Mouse (Mus musculus): Measurements from ENCODE around the gene Cpa5. TPM values are rescaled to one million over a fixed set of nuclear protein-coding genes. Genes with fewer than 3 reads are reported as not detected.

Gene Cpa5
- polyA plus RNA-seq, 1 experiment from 2014 or later = 0.24 TPM

- H3K4me3 ChIP-seq (replicated peaks) = no peak overlapping the region
- 21% methylated on average over 17 of the region's 17 CpGs for WGBS
- H3K9ac ChIP-seq = peak overlapping the region; percentile 36; the same call in 1 of the 2 replicates
- H3K9me3 ChIP-seq = no peaks in the 10 kb centered on the region
- peaks cover 24% of the 10 kb centered on the region for H3K4me1 ChIP-seq
- H3K4me2 ChIP-seq = peak overlapping the region; percentile 32
- peak; percentile 78 for ATAC-seq (ENCODE audit: low FRiP score)
- H3K27ac ChIP-seq = peak overlapping the region; percentile 91
- no peaks in the 10 kb centered on the region for H3K36me3 ChIP-seq (replicated peaks)
- H3K27me3 ChIP-seq = no peaks in the 10 kb centered on the region
These were observed 30.6 kb upstream of the Cpa5 start for GRCm38 (mm10) chr6:30579961-30580840.

- Histone ChIP-seq H3K27ac (peak overlapping the region; percentile 91), H3K9me3 (no peaks in the 10 kb centered on the region), H3K4me2 (peak overlapping the region; percentile 32), H3K4me3 (replicated peaks) (no peak overlapping the region), H3K4me1 (peaks cover 24% of the 10 kb centered on the region), H3K9ac (peak overlapping the region; percentile 36; the same call in 1 of the 2 replicates), H3K27me3 (no peaks in the 10 kb centered on the region), H3K36me3 (replicated peaks) (no peaks in the 10 kb centered on the region)
- peak; percentile 76; the same call in 1 of the 2 replicates for ATAC-seq (ENCODE audit: low FRiP score)
- WGBS = 33% methylated on average over 8 of the region's 8 CpGs
These were observed 30.0 kb upstream of the Cpa5 start for GRCm38 (mm10) chr6:30580841-30581176.

- H3K27ac ChIP-seq = peak overlapping the region; percentile 42; the same call in 1 of the 2 replicates
- 65% methylated on average over 7 of the region's 7 CpGs for WGBS
These were observed 23.8 kb upstream of the Cpa5 start for GRCm38 (mm10) chr6:30586886-30587442.

DNA sequence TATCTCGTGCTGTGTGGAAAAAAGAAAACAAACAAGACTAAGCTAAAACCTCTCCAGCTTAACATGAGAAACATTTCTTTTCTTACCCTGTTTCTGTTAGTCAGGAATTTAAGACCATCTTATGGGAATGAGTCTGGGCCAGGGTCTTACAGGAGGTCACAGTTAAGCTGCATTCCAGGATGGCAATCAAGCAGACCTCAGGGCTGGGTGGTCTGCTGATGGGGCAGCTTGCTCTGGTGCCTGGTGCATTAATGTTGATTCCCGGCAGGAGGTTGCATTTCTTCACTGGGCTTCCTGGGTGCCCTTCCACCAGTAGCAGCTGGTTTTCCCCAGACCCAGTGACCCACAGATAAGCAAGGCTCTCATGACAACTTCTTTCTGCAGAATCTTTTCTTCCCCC lies 21.0 kb upstream of the Cpa5 start:
- no peak overlapping the region for H3K27ac ChIP-seq
- H3K4me1 ChIP-seq = peaks cover 21% of the 10 kb centered on the region
- 0 out of 2 replicates have a peak, but pooled peaks cover 3% of the 10 kb centered on the region for H3K36me3 ChIP-seq (replicated peaks)
- WGBS = 64% methylated on average over 2 of the region's 2 CpGs
- no peaks in the 10 kb centered on the region for H3K9me3 ChIP-seq
- H3K9ac ChIP-seq = no peak overlapping the region
- H3K4me2 ChIP-seq = no peak overlapping the region
- H3K4me3 ChIP-seq (replicated peaks) = no peak overlapping the region
- H3K27me3 ChIP-seq = no peaks in the 10 kb centered on the region
- no peak for ATAC-seq (ENCODE audit: low FRiP score)

More at GRCm38 (mm10) chr6:30586886-30587442, 23.8 kb upstream of the Cpa5 start:
- no peaks in the 10 kb centered on the region for H3K9me3 ChIP-seq
- H3K4me2 ChIP-seq = no peak overlapping the region
- 0 out of 2 replicates have a peak, but pooled peaks cover 3% of the 10 kb centered on the region for H3K36me3 ChIP-seq (replicated peaks)
- H3K4me1 ChIP-seq = peaks cover 21% of the 10 kb centered on the region
- H3K27me3 ChIP-seq = no peaks in the 10 kb centered on the region
- no peak overlapping the region for H3K4me3 ChIP-seq (replicated peaks)
- no peak; the same call in 1 of the 2 replicates for ATAC-seq (ENCODE audit: low FRiP score)
- no peak overlapping the region for H3K9ac ChIP-seq

DNA sequence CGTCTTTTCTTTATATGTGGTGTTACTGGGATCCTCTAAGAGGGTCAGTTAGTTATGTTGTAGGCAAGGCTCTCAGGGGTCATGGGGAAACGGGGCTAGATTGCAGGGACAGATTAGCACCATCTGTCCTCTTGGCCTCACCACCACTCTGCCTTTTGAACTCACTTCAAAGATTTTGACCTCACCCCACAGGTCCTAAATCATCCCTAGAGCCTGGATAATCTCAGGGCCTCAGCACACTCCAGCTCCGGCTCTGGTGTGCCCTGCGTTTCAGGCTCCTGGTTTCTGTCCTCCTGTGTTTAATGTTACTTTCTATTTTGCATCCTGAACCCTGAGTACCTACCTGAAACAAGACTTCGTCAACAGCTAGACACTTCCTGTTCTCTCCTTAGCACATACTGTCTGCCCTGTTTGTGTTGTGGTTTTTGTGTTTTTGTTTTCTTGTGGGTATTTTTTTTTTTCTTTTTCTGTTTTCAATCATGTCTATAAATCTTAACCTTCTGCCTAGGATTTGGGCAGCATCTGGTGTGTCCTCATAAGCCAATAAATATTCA lies 18.9 kb upstream of the Cpa5 start:
- Histone ChIP-seq H3K9me3 (no peaks in the 10 kb centered on the region), H3K27me3 (no peaks in the 10 kb centered on the region), H3K4me3 (replicated peaks) (no peak overlapping the region), H3K9ac (no peak overlapping the region), H3K4me2 (no peak overlapping the region), H3K27ac (no peak overlapping the region), H3K36me3 (replicated peaks) (0 out of 2 replicates have a peak, but pooled peaks cover 3% of the 10 kb centered on the region), H3K4me1 (peaks cover 13% of the 10 kb centered on the region)
- 81% methylated on average over 5 of the region's 5 CpGs for WGBS
- ATAC-seq (ENCODE audit: low FRiP score) = no peak

- peak; percentile 39; the same call in 1 of the 2 replicates for ATAC-seq (ENCODE audit: low FRiP score)
- WGBS = 75% methylated on average over 10 of the region's 10 CpGs
- H3K4me2 ChIP-seq = no peak overlapping the region
- 0 out of 2 replicates have a peak, but pooled peaks cover 3% of the 10 kb centered on the region for H3K36me3 ChIP-seq (replicated peaks)
- no peaks in the 10 kb centered on the region for H3K27me3 ChIP-seq
- no peak overlapping the region for H3K27ac ChIP-seq
- H3K4me1 ChIP-seq = peaks cover 8% of the 10 kb centered on the region
- H3K9me3 ChIP-seq = no peaks in the 10 kb centered on the region
- H3K4me3 ChIP-seq (replicated peaks) = no peak overlapping the region
- no peak overlapping the region for H3K9ac ChIP-seq
These were observed 18.3 kb upstream of the Cpa5 start for GRCm38 (mm10) chr6:30592417-30592974.

DNA sequence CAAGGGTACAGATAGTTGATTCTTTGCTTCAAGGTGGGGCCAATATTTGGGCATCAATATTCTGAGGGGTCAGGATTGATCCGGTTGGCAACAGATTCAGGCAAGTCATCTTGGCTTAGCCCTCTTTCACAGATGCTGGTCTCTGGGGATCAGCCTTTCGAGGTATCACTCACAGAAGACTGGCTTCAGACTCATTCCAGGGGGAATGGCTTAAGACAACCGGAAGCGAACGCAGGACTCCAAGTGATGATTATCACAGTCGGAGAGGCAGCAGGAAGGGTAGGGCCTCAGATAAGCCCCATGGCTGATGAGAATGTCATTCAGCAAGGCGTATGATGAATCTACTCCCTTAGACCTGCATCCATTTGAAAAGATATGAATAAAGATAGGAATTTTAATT lies 16.4 kb upstream of the Cpa5 start:
- WGBS = 88% methylated on average over 7 of the region's 7 CpGs
- ATAC-seq (ENCODE audit: low FRiP score) = no peak
- H3K9ac ChIP-seq = no peak overlapping the region
- H3K27ac ChIP-seq = no peak overlapping the region
- H3K9me3 ChIP-seq = no peaks in the 10 kb centered on the region
- H3K4me2 ChIP-seq = no peak overlapping the region
- H3K4me3 ChIP-seq (replicated peaks) = no peak overlapping the region
- H3K4me1 ChIP-seq = peaks cover 5% of the 10 kb centered on the region
- H3K36me3 ChIP-seq (replicated peaks) = 0 out of 2 replicates have a peak, but pooled peaks cover 3% of the 10 kb centered on the region
- no peaks in the 10 kb centered on the region for H3K27me3 ChIP-seq

GRCm38 (mm10) chr6:30596230-30596898 lies 14.4 kb upstream of the Cpa5 start:
- Histone ChIP-seq H3K4me3 (replicated peaks) (no peak overlapping the region), H3K9ac (no peak overlapping the region), H3K36me3 (replicated peaks) (no peaks in the 10 kb centered on the region), H3K4me1 (no peaks in the 10 kb centered on the region), H3K9me3 (no peaks in the 10 kb centered on the region), H3K27me3 (no peaks in the 10 kb centered on the region), H3K27ac (no peak overlapping the region), H3K4me2 (no peak overlapping the region)
- 94% methylated on average over 8 of the region's 8 CpGs for WGBS
- ATAC-seq (ENCODE audit: low FRiP score) = no peak

- H3K9ac ChIP-seq = no peak overlapping the region
- H3K4me3 ChIP-seq (replicated peaks) = no peak overlapping the region
- 0 out of 2 replicates have a peak, but pooled peaks cover 2% of the 10 kb centered on the region for H3K4me1 ChIP-seq
- no peaks in the 10 kb centered on the region for H3K9me3 ChIP-seq
- no peak for ATAC-seq (ENCODE audit: low FRiP score)
- no peaks in the 10 kb centered on the region for H3K27me3 ChIP-seq
- no peak overlapping the region for H3K27ac ChIP-seq
- 77% methylated on average over 3 of the region's 3 CpGs for WGBS
- H3K36me3 ChIP-seq (replicated peaks) = no peaks in the 10 kb centered on the region
- H3K4me2 ChIP-seq = no peak overlapping the region
These were observed 10.8 kb upstream of the Cpa5 start for GRCm38 (mm10) chr6:30600033-30600432.

GRCm38 (mm10) chr6:30600995-30601394 lies 9.8 kb upstream of the Cpa5 start:
- H3K27me3 ChIP-seq = no peaks in the 10 kb centered on the region
- no peaks in the 10 kb centered on the region for H3K9me3 ChIP-seq
- H3K4me3 ChIP-seq (replicated peaks) = no peak overlapping the region
- no peak for ATAC-seq (ENCODE audit: low FRiP score)
- H3K27ac ChIP-seq = no peak overlapping the region
- no peak overlapping the region for H3K9ac ChIP-seq
- H3K4me2 ChIP-seq = no peak overlapping the region
- 48% methylated on average over 1 of the region's 1 CpGs for WGBS
- H3K36me3 ChIP-seq (replicated peaks) = no peaks in the 10 kb centered on the region
- H3K4me1 ChIP-seq = 0 out of 2 replicates have a peak, but pooled peaks cover 2% of the 10 kb centered on the region

- Histone ChIP-seq H3K9me3 (no peaks in the 10 kb centered on the region), H3K36me3 (replicated peaks) (no peaks in the 10 kb centered on the region), H3K9ac (no peak overlapping the region), H3K27ac (no peak overlapping the region), H3K27me3 (no peaks in the 10 kb centered on the region), H3K4me3 (replicated peaks) (no peak overlapping the region), H3K4me1 (0 out of 2 replicates have a peak, but pooled peaks cover 2% of the 10 kb centered on the region), H3K4me2 (no peak overlapping the region)
- WGBS = 82% methylated on average over 7 of the region's 7 CpGs
- no peak for ATAC-seq (ENCODE audit: low FRiP score)
These were observed 6.4 kb upstream of the Cpa5 start for GRCm38 (mm10) chr6:30604342-30604867.
